Mouse (Mus musculus) layer of hippocampus, adult 9-11 months (tissue): ENCODE measurements around the gene C2cd4d.

Source experiments
- DNase-seq: peaks from one replicate; pipeline ENCODE4 v3.0.0; 2022

The C2cd4d gene

DNA sequence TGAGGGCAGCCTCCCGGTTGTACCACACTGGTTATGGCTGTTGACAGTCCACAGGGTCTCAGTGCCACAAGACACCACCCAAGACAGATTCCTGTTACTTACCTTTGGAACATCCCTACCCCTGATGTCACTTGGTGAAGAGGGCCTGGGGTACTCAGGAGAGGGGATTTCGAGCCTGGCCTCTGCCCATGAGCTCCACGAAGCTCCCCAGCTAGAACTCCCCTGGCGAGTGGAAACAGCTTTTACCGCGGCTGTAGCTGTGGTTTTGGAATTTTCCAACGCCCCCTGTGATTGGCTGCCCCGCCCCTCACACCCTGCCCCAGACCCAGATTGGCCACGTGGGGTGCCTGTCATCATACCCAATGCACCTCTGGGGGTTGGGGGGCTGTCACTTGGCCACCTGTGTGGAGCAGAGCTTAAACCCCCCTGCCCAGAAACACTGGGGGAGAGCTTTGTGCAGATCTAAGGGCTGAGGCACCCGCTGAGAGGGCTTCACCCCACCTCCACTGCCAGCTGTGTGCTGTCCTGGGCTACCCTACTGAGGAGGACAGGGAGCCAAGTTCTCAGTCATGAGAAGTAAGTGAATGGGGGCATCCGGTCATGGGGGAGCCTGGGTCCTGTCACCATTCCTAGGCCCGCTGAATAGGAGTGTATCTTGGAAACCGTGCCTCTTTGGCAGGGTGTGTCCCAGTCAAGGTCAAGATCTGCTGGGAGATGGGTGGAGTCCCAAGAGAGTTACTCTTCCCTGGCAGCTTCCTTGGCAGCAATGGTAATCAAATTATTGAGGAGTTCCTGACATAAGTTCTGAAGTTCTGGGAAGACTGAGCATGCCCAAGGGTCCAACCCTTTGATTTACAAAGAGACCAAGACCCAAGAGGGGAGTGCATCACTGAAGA, 15.0 kb downstream of the C2cd4d start:
- no peak for DNase-seq

DNA sequence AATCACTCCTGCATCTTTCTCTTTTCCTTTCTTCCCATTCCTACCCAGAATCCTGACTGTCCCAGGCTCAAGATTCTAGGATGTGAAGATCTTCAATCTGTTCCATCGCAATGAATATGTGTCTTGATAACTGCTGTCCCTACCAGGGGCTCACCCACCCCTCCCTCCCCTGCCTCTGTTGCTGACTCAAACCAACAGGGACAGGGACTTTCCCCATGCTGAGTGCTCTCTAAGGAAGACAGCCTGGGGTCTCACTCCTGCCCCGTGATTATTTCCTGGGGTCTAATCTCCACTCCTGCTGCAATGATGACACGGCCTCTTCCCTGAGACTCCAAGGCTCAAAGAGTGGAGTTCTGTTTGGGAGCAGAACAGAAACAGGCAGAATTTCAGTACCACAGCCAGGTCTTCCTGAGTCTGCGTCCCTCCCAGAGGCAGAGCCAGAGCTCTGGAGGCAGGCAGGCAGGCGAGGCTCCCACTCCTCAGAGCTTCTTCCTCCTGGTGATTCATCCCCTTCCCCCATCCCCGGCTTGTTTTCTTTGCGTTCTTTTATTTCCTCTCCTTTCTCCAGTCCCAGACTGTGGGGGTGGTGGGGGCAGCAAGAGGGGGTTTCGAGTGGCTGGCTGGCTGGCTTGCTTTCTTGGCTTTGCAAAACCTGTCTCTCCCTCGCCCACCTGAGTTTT, 17.7 kb downstream of the C2cd4d start:
- no peak for DNase-seq

DNA sequence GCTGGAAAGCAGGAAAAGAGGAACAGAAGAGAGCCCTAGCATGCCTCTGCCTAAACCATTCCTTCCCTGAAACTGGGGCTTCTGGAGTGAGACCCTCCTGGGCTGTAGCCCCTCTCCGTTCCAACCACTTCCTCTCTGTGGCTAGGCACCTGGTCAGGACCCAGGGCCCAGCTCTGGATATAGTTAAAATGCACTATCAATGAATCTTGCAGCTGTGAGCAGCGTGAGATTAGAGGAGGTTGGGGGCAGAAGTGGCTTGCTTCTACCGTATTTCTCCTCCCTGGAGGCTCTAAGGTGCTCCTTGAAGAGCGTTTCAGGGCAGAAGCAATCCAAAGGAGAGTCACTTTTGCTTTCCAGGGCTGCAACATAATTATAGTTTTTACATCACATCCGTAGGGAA, 20.1 kb downstream of the C2cd4d start:
- no peak for DNase-seq

DNA sequence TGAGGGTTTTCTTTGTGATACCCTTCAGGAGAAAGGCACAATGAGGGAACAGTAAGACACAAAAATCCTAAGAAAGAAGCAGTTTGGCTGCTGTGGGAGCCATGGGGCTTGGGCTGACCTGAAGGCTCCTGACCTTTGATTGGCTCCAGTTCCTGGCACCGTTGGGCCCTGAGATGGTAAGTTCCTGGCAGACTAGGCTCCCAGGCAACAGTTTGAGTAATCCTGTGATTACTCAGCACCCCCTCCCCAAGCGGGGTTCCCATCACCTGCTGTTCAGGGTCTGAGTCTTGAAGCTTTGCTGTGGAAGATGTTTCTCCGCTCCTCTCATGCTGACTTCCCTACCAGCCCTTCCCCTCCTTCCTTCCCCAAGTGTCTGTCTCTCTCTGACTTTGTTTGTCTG, 21.2 kb downstream of the C2cd4d start:
- no peak for DNase-seq

DNA sequence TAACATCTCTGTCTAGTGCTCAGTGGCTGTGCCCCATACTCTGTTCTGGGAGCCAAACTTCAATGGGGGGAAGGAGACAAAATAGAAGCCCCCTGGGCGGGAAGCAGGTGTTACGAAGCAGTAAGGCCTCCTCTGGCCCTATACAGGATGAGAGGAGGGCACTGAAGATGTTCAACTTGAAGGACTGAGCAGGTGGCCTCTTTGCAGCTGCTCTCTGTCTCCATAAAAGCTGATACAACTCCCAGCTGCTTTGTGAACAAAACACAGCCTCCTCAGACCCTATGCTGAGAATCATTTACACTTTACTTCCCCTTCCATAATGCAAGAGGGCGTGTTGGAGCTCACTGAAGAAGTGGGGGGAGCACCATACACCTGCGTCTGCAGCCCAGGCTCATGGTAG, 24.4 kb downstream of the C2cd4d start:
- no peak for DNase-seq

DNA sequence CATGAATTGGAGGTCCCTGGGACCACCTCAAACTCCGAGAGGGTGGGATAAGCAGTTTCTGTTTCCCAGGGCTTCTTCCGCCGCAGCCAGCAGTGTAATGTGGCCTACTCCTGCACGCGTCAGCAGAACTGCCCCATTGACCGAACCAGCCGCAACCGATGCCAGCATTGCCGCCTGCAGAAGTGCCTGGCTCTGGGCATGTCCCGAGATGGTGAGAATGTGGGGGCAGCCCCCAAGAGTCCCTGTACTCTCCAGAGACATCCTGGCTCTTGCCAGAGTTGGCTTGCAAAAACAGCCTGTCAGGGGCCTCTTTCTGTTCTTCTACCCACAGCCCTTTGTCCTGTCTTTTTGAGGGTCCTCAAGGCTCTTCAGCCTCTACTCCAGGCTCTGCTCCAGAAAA, 25.2 kb downstream of the C2cd4d start:
- DNase-seq, result no peak

DNA sequence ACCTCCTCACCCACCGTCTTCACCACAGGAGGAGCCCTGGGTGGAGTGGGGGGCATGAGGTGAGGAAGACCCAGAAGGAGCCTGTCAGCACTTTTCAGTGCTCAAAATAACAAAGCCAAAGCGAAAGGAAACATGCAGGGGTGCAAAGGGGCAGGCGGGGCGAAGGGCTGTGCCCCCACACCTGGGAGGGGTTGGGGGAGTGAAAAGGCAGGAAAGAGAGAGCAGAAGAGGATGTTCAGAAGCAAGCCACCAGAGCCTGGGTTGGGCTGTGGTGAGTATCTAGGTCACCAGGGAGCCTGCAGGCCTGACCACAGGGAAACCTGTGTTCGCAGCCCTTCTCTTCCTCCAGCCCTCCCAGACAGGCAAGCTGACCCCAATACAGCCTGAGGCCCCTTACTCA, 25.8 kb downstream of the C2cd4d start:
- DNase-seq, result no peak

DNA sequence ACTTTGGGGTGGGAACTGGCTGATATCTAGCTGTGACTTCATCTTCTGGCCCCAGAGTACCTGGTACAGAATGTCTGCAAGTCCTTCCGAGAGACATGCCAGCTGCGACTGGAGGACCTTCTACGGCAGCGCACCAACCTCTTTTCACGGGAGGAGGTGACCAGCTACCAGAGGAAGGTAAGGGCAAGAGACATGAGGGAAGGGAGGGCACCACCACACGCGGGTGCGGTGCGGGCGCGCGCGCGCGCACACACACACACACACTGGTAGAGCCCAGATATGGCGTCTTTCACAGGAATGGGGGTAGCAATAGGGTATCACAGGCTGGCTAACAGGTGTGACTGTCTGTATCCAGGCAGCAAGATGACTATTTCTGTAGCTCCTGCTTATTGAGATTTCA, 27.2 kb downstream of the C2cd4d start:
- DNase-seq, result no peak

DNA sequence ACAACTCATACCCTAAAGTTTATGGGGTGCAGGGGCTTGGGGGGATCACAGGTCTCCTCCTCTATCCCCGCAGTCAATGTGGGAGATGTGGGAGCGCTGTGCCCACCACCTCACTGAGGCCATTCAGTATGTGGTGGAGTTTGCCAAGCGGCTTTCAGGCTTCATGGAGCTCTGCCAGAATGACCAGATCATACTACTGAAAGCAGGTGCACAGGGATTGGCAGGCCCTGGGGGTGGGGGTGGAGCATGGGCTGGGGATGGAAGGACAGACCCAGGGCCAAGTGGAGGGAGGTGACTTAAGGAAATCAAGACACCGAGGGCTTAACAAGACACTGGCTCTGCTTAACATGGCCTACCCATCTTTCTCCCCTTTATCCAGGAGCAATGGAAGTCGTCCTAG, 28.8 kb downstream of the C2cd4d start:
- no peak for DNase-seq

DNA sequence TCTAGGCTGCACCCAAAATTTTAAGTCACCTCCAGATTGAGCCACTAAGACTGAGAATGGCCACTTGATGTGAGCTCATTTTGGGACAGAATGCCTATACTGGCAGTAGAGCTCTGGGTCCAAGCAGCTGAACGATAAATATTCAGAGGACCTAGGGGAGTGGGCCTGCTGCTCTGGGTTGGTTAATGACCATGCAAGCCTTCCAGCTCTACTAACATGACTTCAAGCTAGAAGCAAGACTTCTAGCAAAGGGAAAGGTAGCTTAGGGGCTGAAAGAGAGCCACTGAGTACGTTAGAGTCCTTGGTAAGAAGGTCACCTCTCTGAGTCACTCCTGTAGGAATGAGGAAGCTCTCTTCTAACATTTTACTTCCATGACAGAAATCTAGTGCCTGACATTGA, 29.9 kb downstream of the C2cd4d start:
- DNase-seq, result no peak

DNA sequence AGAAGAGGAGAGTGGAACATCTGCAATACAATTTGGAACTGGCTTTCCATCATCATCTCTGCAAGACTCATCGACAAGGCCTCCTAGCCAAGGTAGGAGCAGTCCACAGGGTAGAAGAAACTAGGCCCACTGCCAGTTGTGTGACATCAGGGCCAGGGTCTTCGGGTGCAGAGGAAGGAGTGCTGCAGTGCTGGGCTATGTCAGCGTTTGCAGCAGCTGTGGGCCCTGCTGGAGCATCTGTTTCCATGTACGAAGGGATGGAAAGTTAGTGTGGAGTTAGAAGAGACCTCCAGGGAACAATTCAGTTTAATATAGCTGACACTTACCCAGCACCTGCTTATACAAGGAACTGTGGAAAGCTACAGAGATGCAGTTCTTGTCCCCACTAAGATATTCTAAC, 30.8 kb downstream of the C2cd4d start:
- no peak for DNase-seq

DNA sequence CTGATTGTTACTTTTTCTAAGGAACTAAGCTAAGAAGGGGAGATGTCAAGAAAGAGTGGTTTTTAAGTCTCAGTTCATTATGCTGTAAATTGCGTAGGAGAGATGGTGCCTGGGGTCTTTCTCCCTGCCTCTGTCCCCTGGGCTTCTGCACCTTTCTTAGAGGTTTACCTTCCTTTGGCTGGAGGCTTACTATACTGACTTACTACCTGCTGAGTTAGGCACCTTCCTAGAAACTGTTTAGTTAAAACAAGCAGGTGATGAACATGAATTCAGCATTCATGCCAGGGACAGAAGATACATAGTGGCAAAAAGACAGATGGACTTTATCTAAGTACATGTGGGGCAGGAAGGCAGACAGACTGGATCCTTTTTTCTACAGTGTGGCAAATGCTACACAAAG, 34.1 kb downstream of the C2cd4d start:
- DNase-seq, result no peak

DNA sequence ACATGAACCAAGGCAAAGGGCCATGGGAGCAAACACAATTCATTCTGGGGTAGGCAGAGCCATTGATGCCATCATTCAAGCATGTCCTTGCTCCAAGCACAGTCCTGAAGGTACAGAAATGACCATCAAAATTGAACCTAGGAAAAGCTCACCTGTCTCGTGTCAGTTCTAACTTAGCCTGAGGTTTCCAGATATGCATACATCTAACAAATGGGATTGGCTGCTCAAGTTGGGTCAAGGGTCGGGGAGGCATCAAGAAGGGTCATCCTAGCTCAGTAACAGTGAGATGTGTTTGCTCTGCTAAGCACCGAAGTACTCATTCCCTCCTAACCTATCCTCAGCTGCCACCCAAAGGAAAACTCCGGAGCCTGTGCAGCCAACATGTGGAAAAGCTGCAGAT, 34.6 kb downstream of the C2cd4d start:
- no peak for DNase-seq

DNA sequence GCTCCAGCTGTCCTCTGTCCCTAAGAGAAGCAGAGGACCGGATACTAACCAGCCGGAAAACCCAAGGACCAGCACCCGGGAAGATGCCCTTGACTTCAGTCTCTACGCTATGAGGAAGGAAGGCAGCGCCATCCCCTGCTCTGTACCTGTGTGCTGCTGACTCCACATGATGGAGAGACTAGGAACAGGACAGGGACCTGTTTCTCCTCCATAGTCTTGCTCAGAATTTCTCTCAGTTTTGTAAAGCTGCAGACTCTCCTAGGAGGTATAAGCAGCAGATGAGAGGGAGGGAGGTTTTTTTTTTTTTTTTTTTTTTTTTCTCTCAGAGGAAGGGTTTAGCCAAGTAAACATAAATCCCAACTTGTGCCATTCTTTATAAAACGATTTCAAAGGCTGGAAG, 36.0 kb downstream of the C2cd4d start, which contains the start of gene Lingo4:
TSS of gene Lingo4 (plus strand) at position 301 of the 400 bp plus-strand sequence.
- DNase-seq, result no peak

DNA sequence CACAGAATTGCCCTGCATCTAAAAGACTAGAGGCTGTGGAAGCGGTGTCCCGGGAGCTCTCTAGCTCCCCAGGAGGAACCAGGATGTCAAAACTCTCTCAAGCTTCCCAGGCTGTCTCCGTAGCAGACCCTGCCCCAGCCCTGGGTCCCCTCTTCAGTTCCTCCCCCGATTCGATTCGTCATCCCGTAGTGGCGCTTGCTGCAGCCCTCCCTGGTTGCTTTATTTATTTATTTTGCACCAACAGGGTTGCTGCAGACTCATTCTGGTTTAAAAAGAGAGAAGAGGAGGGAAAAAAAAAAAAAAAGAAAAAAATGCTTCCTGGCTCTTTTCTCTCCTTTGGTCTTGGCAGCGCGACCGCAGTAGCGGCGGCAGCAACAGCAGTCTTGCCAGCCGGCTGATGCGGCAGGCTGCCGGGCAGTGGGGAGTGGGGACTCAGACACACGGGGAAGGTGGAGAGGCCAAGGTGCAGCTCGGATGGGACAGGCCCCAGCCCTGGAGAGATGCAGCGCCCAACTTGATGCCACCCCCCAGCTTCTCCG, 36.8 kb downstream of the C2cd4d start:
- no peak for DNase-seq

DNA sequence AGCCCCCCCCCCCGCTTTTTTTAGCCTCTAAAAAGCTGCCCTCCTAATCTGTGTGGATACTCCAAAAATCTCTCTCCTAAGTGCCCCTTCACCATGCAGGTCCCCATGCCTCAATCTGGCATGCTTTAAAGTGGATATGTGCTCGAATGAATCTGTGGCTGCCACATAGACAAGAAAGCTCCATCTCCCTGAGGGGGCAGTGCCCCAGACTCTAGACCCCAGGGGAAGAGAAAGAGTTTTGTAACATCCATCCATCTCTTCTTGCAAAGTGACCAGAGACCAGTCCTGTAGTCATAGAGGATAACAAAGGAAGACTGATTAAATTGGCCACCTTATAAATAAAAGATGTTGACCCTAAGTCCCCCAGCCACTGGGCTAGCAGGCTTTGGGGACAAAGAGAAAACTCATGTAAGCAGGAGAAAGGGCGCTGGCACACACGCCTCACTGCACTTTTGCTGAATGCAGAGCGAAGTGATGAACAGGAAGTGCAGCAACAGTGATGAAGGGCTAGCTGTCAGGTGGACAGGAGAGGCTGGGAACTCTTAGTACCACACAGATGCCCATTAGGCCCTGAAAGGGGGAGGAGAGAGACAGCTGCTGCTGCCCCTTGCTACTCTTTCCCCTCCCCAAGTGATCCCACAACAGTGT, 37.5 kb downstream of the C2cd4d start:
- DNase-seq, result no peak

DNA sequence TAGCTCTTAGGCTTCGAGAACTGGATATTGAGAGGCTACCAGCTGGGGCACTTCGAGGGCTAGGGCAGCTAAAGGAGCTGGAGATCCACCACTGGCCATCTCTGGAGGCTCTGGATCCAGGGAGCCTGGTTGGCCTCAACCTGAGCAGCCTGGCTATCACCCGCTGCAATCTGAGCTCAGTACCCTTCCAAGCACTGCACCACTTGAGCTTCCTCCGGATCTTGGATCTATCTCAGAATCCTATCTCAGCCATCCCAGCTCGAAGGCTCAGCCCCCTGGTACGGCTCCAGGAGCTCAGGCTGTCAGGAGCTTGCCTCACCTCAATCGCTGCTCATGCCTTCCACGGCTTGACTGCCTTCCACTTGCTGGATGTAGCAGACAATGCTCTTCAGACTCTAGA, 40.2 kb downstream of the C2cd4d start:
- DNase-seq, result no peak

DNA sequence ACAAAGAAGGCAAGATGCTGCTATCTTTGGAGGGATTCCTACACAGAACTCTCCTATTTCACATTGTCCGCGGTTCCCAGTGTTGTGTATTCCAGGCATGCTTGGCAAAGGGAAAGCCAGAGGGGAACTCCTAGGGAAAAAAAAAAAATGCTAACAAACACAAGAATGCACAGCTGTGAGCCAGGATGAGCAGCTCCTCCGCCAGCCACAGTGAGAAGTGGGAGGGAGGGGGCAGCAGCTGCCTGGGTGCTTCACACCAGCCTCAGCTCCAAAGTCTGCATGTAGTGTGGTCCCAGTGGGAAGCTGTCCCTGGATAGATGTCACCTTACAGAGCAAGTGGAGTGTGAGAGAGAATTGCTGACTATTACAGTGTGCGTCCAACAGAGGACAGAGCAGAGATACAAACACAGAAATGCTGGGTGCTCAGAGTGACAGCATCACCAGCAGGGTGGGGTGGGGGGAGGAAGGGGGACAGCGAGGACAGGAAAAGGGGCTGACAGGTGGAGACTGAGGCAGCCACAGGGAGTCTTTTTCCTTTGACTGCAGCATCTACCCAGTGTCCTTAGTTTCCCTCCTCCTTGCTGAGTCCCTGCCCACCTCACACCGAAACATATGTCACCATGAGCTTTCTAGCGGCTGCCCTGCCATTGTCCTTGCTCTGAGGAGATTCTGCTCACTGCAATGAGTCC, 42.3 kb downstream of the C2cd4d start:
- DNase-seq, result no peak

DNA sequence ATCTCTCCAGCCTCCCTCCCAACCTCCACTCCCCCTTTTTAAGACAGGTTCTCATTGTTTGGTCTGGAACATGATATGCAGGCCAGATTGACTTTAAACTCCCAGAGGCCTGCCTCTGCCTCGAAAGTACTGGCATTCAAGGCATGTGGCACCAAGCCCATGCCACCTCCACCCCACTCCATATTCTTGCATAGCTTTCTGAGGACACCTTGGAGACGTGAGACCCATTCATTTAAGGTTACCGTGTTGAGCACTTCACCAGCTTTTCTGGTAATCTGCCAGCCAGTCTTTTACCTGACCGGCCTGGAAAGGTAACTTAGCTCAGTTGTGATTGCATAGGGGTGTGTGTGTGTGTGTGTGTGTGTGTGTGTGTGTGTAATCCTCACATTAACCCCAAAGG, 43.3 kb downstream of the C2cd4d start:
- DNase-seq, result no peak

DNA sequence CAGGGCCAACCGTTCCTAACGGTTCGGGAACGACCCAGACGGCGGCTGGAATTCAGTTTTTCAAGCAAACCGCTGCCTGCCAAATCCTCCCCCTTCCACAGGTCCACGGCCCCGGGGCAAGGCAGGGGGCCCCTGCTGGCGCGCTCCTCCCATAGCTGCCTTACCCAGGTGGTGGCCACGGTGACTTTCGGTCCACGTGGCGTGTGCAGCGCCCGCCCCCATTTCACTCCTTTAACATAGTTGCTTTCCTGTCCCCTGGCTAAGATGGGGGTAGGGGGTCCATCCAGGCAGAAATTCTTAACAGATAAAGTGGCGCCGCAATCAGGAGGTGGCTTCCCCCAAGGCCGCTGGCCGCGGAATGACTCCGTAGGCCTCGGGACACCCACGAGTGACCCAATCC, 50.3 kb downstream of the C2cd4d start:
- peak; percentile 30 for DNase-seq

DNA sequence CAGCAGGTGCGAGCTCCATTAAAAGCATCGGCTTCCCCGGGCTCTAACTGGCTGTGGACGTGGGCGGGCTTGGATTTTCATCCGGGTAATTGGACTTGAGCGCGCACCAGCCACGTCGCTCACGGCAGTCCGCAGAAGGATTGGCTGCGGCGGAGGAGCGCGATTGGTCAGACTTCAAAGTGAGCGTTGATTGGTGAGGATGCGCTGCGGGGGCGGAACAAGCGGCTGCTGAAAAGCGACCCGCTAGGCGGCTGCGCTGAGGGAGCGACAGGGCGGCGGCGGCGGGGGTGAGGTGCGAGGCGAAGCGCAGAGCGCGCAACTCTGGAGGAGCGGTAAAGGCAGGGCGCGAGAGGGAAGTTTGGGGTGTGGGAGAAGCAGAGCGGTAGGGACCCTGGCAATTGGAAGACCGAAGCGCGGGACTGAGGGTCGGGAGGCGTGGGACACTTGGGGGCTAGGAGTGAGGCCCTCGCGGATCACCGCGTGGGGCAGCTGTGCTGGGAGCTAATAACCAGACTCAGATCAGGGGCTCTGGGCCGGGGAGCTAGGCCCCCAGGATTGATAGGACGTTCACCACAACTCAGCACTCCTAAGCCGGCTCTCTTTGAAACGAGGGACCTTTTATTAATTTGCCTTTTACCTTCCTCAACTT, 50.9 kb downstream of the C2cd4d start, which contains the start of gene Tdrkh:
TSS of gene Tdrkh (plus strand) at position 243 of the 649 bp plus-strand sequence.
- DNase-seq, result peak; percentile 99
